Mouse (Mus musculus) lung, adult 10 weeks (tissue): Measurements from ENCODE around the gene Olfr482. TPM values are rescaled to one million over a fixed set of nuclear protein-coding genes. Genes with fewer than 3 reads are reported as not detected.

Experiments used
- polyA plus RNA-seq: library from polyadenylated mRNA; stranded (reverse); fragments of 350-450 nt; fragmentation: Illumina TruSeq; extraction: RNeasy Lipid Tissue Mini Kit (QIAGEN cat#74804); gene quantifications from one replicate; pipeline ENCODE4 v1.2.3, GENCODE M21; 2014; ENCODE audit warnings: low read depth, low replicate concordance; ENCODE audit not compliant: insufficient read depth

Olfr482 gene
- polyA plus RNA-seq = not detected

DNA sequence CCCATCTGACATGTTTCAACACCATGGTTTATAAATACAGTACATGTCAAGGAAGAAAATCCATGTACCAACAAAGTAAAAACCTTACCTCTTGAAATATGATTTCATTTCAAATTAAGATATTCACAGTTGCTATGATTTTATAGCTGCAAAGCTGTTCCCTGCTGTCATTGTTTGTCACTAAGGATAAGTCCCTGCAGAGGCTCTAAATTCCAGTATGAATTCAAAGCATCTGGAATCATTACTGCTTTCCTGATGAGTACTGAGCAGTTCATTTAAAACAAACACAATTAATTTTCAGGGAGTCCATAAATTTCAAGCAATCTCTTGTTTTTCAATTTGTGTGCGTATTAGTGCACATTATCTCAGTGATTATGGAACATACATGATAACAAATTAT lies at the start of gene Olfr482:
Olfr482 (minus strand) TSS at position 101 of the 400 bp plus-strand sequence.

DNA sequence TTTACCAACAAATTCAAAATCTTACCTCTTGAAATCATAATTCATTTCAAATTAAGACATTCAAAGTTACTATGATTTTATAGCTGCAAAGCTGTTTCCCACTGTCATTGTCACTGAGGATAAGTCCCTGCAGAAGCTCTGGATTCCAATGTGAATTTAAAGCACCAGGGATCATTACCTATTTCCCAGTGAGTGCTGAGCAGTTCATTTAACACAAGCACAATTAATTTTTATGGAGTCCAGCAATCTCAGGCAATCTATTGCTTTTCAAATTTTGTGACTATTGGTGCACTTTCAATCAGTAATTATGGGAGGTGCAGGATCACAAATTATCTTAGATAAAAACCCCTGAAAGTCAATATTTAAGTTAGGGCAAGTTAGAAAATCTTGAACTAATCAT lies 30.0 kb upstream of the Olfr482 start, which contains the start of gene Olfr484:
Olfr484 (minus strand) TSS at position 101 of the 400 bp plus-strand sequence.

DNA sequence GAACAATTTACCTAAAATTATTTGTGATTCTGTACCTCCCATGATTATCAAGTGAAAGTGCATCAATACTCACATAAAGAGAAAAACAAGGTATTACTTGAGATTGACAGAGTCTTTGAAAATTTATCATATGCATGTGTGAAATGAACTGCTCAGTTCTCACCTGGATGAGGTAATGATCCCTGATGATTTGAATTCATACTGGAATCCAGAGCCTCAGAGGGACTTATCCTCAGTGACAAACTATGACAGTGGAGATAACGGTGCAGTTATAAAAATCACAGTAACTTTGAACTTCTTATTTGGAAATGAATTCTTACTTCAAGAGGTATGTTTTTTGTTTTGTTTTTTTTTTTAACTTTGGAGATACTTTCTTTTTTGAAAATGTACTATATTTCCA lies 3.2 kb upstream of the Olfr482 start, which contains the start of gene Olfr483:
Olfr483 (plus strand) TSS at position 301 of the 400 bp plus-strand sequence.

DNA sequence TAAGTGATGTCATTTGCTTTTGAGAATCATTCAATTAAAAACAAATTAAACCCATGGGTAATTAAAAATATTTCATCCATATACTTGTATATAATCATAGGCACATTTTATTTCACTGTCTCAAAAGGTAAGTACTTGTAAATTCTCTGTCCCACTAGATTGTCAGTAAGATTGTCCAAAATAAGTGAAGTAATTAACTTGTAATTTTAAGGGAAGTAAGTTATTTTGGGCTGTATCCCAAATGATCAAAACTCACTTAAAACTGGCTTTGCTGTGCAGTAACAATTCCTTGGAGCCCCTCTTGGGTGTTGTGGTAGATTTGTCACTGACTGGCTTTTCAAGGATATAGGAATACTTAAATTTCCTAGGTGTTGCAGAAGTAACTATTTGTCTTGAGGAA lies 17.8 kb downstream of the Olfr482 start, which contains the start of gene Olfr481:
Olfr481 (plus strand) TSS at position 301 of the 400 bp plus-strand sequence.

DNA sequence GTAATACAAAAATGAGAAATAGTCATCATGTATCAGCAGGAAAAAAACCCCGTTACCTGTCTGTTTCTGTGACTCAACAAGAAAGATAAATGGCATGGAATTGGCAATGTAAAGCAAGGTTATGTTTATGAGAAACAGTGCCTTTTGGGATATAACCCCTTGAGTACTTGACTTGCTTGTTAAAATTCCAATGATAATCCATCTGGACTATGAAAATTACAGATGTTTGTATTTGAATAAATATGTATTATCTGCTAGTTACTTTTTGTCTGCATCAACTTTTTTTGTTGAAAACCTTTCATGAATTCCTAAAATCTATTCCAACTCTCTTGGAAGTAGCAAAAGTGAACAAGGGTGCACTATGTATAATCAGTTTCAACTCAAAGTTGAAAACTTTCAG lies 30.1 kb downstream of the Olfr482 start, which contains the start of gene Olfr480:
Olfr480 (minus strand) TSS at position 101 of the 400 bp plus-strand sequence.

DNA sequence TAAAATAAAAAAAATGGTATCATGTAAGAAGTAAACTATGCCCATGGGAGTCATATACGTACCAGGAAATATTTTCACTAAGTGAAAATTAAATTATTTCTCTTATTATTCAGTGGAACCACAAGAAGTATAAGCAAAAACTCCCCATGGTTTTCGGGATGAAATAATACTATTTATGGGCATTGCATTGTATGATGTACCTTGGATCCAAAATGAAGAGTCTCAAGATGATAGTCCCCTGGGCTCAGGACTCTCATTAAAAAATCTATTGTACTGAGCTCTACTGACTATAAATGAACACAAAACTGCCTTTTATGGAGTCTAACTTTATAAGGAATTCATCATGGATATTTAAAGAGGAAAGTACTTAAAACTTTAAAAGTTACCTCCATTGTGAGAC lies 47.0 kb downstream of the Olfr482 start, which contains the start of gene Olfr479:
Olfr479 (plus strand) TSS at position 301 of the 400 bp plus-strand sequence.

Other genes starting within 250 kb of the Olfr482 start
- not detected for gene Olfr472, start 199.7 kb downstream of the Olfr482 start, polyA plus RNA-seq
- gene Olfr473, start 167.1 kb downstream of the Olfr482 start, polyA plus RNA-seq = not detected
- not detected for gene Olfr474, start 142.9 kb downstream of the Olfr482 start, polyA plus RNA-seq
- gene Olfr476, start 132.8 kb downstream of the Olfr482 start, polyA plus RNA-seq = not detected
- not detected for gene Olfr477, start 110.9 kb downstream of the Olfr482 start, polyA plus RNA-seq
- gene Olfr478, start 63.6 kb downstream of the Olfr482 start, polyA plus RNA-seq = not detected
- not detected for gene Olfr479, start 46.9 kb downstream of the Olfr482 start, polyA plus RNA-seq
- gene Olfr480, start 30.2 kb downstream of the Olfr482 start, polyA plus RNA-seq = not detected
- gene Olfr481, start 17.7 kb downstream of the Olfr482 start, polyA plus RNA-seq = not detected
- gene Olfr483, start 3.3 kb upstream of the Olfr482 start, polyA plus RNA-seq = not detected
- gene Olfr484, start 29.9 kb upstream of the Olfr482 start, polyA plus RNA-seq = not detected
- not detected for gene Olfr485, start 62.3 kb upstream of the Olfr482 start, polyA plus RNA-seq
- not detected for gene Olfr486, start 75.2 kb upstream of the Olfr482 start, polyA plus RNA-seq
- not detected for gene Olfr487, start 117.0 kb upstream of the Olfr482 start, polyA plus RNA-seq
- not detected for gene Olfr488, start 160.8 kb upstream of the Olfr482 start, polyA plus RNA-seq
- not detected for gene Olfr490, start 191.3 kb upstream of the Olfr482 start, polyA plus RNA-seq
- not detected for gene Olfr491, start 215.9 kb upstream of the Olfr482 start, polyA plus RNA-seq
- not detected for gene Olfr492, start 226.1 kb upstream of the Olfr482 start, polyA plus RNA-seq
- not detected for gene Olfr493, start 249.4 kb upstream of the Olfr482 start, polyA plus RNA-seq